Mouse (Mus musculus) telencephalon, adult 2 months (tissue): Measurements from ENCODE around the gene Wap.
"Not testable (repeated sequence)": the region's sequence is repeated elsewhere in the genome, so short reads cannot be mapped to it uniquely, and the experiment has no call there.

ENCODE experiments used
- DNase-seq: peaks from one replicate; pipeline ENCODE4 v3.0.0-alpha.2; 2011; ENCODE audit warnings: low read depth, low spot score

The Wap gene

DNA sequence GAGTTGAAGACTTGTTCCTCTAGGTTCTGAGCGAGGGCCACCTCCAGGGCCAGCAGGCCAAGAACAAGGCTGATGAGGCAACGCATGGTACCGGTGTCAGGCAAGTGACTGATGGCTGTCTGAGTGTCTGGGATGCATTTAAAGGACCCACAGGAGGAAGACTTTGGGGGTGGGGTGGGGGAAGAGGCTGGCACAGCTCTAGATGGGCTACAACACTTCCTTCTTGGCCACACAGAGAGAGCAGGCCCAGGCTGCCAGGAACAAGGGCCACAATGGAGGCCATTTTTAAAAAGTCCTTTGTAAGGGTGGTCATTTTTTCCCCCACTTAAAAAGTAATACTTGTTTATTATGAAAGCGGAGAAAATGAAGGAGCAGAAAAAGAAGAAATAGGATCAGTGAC, at the start of gene Wap:
Gene Wap, minus strand, starts transcription at position 101 of the 400 bp plus-strand sequence.
- DNase-seq: no peak

DNA sequence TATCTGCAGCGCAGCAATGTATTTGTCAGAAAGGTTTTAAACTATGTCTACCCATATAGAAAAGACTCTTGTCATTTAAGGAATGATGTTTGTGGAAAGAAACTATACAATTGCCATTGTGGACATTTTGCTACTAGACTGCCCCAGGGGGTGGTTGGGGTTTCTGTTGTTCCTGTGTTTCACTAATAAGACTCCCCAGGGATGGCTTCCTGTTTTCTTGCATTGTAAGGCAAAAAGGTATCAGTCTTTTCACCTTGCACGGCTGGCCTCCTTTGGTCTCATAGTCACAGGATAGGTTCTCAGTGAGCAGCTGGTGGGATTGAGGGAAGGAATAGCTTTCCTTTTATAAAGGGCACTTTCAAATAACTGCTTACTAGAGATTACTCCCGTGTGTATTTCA, 46.3 kb upstream of the Wap start:
- no peak for DNase-seq

DNA sequence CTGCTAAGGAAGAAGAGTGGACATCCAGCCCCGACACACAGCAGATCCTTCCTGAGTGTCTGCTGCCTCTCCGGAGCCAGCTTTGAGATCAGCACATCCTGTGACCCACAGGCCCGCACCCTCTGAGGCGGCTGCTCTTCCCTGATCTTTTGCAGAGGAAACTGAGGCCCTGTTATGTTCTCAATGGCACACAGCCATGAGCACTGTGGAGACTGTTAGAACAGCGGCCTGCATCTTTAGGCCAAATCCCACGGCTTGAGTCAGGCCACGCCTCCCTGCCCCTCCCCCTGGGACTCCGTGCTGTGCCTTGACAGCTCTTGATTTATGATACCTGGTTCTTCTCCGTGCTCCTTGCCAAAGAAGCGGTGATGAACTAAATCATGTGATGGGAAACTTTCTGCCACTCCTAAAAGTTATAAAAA, 42.0 kb upstream of the Wap start:
- DNase-seq: no peak

DNA sequence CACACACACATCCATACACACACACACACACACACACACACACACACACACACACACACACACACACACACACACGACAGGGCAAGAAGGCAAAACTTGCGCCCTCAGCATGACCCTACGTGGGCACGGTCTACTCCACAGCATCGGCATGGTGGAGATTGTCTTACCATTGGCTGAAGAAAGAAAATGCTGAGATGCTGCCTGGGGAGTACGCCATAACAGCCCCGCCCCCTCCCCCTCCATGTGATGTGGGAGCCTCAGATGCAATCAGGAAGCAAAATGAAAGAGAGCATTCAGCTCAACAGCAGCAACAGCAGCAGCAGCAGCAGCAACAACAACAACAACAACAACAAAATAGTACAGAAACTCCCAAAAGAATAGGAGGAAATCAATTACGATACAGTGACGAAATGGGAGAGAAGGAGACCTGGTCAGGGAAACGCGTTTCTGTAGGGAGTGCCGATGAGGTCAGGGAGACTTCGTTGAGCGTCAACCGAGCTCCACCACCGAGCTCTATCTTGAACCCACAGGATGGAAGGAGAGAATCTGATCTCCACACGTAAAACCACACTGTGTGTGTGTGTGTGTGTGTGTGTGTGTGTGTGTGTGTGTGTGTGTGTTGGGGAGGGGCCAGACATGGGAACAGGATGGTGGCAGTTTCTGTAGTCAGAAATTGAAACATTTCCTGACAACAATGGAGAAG, 41.4 kb upstream of the Wap start:
- DNase-seq: no peak

DNA sequence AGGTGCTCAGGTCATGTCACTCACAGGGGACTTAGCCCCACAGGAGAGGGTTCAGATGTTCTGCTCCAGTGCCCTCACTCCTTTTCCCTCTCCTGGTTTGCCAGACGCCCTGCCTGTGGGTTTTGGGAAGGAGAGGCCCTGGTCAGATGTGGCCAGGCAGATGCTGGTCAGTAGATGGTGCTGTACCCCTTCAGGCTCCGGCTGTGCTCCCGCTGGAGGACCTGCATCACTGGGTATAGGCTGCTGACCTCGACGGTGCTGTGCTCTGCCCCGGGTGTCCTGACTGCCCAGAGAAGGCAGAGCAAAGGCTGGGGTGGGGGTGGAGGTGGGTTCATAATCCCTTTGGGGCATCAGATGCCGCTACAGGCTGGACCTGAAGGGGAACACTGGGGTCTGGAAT, 39.1 kb upstream of the Wap start:
- no peak for DNase-seq

DNA sequence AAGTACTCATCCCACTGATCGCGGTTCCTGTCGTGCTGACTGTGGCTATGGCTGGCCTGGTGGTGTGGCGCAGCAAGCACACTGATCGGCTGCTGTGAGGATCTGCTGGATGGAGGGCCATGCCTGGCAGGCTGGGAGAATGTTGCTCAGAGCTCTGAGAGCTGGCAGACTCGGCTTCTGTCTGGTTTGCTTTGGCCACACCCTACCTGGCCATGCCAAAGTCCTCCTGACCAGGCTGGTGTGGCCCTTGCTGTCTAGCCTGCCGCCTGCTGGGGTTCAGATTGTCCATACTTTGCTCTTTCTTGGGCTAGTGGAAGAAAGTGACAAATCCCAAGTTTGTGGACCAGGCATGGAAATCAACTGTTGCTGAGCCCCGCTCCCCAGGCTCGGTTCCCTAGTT, 38.2 kb upstream of the Wap start:
- DNase-seq: no peak

DNA sequence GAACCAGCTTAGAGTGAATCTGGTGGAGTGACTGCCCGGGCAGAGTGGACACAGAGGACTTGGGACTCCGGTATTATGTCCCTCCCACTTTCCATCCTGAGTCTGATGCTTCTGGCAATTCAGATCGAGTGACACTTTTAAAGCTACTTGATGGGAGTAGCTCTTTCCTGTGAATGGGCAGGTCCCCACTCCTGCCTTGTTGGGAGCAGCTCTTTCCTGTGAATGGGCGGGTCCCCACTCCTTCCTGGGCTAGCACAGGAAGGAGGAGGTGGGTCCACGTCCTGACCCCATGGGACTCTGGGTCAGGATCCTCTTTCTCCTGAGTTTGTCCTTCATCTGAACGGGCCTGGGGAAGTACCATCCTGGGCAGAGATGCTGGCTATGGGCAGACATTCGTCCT, 37.0 kb upstream of the Wap start:
- no peak for DNase-seq

DNA sequence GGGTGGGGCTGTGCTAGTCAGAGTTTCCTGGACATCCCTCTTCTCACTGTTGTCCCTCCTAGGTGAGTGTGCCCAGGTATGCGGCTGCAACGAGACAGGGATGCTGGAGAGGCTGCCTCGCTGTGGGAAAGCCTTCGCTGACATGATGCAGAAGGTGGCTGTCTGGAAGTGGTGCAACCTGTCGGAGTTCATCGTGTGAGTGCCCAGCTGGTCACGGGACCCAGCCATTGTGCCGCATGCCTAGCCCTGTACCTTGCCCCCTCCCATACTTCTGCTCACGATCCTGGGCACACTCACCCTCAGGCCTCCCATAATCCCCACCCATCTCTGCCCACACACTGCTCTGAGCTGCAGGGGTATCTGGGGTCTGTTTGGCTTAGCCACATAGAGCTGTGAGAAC, 36.3 kb upstream of the Wap start:
- no peak for DNase-seq

DNA sequence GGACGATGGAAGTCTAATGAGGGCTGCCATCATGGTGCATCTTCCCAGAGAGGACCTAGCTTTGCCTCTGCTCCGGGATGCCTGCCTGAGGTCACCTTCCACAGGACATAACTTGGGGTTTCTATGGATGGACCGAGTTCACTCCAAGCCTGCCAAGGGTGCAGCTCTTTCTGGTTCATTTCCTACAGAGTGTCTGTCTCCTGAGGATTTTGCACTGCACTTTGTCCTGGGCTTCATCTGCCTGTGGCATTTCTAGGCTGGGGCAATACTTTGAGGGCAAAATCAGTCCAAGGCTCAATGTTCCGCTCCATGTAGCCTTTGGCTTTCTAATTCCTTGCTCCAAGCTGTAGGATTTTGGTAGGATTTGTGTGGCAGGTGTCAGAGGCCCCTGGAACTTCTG, 32.4 kb upstream of the Wap start:
- no peak for DNase-seq

DNA sequence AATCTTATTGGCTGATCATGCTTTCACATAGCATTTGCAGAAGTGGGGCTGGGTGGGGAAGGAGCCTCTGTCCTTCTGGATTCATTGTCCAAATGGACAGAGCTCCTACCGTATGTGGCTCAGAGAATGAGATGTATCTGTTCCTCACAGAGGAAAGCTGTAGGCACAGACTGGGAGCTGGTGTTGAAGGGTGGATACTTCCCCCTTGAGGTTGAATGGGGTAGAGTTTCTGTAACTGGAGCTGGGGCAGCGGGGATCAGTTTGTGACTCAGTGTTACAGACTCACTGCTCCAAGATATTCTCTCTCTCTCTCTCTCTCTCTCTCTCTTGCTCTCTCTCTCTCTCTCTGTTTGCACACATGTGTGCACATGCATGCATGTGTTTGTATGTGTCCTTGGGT, 31.6 kb upstream of the Wap start:
- DNase-seq: no peak

DNA sequence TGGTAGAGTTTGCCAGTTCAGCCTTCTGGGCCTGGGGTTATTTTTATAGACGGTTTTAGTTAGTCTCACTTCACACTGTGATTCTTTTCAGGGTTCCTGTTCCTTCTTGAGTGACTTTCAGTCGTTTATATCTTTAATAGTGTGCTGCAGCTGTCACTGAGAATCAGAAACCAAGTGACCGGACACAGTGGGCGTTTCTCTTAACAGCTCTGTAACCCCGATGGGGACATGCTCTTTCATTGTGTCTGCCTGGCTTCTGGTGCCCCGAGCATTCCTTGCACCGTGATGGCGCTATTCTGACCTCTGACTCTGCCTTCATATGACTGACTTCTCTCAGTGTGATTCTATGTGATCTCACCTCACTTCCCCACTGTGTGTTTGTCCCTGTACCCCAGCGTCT, 30.6 kb upstream of the Wap start:
- no peak for DNase-seq

DNA sequence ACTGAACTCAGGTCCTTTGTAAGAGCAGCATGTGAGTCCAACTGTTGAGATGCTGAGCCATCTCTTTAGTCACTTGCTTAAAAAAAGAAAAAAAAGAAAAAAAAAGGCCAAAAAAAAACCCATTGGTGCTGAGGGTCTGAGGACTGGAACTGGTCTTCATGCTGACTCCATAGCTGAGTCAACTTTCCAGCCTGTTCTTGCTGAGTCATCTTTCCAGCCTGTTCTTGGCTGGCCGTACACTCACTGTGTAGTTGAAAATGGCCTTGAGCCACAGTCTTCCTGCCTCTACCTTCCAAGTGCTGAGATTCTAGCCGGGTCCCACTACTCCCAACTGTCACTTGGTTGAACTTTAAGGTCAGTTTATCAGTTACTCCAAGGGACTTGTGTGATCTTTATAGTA, 28.2 kb upstream of the Wap start:
- no peak for DNase-seq

DNA sequence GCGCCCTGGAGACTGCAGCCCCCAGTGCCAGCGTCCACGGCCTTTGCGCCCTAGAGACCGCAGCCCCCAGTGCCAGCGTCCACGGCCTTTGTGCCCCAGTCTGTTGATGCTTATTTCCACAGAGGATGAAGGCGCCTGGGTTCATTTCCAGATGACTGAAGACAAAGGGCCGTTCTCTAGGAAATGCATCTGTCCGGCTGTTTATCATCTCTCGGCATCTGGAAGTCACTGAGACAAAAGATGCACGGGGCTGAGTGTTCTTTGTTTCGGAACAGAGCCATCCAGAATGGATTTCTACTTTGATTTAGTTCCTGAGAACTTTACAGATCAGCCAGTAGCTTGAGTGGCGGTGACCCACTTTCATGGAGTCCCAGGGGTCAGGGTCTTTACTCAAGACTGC, 22.8 kb upstream of the Wap start:
- DNase-seq: no peak

DNA sequence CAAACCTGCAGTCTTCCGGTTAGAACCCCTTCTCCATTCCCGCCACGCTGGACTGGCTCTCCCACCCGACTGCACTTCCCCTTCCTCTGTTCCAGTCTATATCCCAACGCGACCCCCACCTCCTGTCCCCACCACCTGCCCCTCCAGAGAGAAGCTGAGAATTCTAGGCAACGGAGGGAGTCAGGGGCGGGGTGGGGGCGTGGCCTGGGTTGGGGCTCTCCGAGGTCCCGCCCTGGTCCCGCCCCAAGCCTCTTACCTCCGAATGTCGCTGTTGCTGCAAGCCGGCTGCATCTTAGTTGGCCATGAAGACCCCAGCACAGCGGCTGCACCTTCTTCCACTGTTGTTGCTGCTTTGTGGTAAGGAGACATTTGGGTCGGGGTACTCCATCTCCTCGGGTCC, 19.8 kb upstream of the Wap start, which contains the start of gene Ramp3:
Gene Ramp3, plus strand, starts transcription at position 251 of the 400 bp plus-strand sequence.
- no peak for DNase-seq

DNA sequence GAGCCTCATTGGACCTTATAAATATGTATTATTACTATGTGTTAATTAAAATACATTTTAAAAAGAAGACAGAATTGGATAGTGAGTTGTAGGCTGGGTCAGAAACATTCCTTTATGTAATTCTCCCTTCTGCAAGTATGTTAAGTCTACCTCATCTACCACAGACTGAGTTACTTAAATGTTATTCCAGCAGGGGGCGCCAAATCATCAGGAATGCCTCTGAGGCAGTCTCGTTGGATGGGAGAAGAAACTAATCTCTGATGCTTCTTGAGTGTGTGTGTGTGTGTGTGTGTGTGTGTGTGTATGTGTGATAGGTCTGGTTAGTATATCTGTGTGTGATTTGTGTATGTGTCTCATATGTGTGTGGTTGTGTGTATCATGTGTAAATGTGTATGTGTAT, 16.5 kb upstream of the Wap start:
- peak; percentile 85 for DNase-seq

DNA sequence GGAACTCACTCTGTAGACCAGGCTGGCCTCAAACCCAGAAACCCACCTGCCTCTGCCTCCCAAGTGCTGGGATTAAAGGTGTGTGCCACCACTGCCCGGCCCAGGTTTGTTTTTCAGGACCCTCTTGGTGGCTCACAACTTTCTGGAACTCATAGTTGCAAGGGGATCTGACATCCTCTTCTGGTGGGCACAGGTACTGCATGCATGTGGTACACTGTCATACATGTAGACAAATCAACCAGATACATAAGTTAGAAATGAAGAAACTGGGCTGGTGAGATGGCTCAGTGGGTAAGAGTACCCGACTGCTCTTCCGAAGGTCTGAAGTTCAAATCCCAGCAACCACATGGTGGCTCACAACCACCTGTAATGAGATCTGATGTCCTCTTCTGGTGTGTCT, 14.5 kb upstream of the Wap start:
- DNase-seq: not testable (repeated sequence)

DNA sequence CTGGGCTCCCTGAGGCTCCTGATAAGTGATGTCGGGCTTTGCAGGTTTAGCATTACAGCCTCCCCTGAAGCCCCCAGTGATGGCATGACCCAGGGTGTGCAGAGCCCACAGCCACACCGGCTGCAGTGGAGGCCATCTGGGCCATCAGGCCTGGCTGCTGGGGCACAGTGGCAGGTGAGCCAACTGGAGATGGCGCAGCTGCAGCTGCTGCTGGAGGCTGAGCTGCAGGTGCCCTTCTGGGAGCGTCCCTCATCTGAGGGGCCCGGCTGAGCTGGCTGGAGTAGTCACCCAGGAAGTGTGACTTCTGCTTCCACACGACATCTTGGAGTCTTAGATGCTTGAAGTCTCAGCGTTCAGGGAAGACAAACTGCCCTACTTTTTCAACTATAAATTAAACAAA, 12.1 kb upstream of the Wap start:
- no peak for DNase-seq

DNA sequence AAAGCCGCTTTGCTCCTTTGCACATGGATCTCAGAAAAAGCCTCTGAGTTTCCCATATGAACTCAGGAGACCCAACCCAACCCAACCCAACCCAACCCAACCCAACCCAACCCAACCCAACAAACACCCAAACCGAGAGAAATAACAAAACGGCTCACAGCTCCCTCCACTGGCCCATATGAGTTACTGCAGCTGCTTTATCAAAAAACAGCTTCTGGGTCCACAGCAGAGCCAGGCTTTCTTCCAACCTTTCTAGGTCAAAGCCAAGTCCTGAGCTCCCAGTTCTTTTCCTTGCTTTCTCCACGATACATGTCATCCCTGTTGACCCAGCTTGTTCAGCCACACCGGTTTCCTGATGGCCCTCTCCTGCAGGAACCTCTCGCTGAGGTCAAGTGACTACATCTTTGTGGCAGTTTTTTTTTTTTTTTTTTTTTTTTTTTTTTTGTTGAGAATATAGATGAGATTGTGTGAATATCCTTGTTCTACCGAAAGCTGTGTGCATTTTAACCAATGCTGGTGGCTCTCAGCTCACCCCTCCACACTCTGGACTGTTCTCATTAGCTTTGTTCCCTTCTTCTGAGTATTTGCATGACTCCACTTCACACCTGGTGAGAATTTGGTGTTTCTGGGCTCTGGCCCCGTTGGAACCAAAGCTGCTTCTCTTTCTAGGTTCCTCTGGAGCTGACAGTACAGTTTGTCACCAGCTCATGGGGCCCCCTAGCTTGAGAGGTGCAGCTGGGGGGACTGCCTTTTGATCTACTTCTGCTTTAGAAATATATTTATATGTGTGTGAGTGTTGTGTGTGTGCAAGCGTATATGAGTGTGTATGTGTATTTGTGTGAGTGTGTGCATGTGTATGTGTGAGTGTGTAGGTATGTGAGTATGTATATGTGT, 9.6 kb upstream of the Wap start:
- no peak for DNase-seq

DNA sequence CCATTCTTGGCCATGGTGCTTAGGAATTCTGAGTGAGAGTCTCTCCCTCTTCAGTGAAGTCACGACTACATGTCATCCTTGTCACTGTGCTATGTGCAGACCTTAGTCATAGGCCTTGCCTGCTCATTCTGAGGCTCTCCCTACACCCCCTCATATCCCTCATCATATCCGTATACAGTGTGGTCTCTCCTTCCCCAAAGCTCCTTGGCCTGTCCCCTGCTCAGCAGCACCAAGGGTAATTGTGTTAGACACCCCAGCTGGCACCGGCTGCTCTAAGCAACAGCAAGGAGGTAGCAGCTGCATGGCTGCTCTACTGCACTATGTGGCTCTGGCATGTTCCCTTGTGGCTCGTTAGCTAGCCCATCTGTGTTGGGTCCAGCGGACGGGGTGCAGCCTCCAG, 6.1 kb upstream of the Wap start:
- no peak for DNase-seq

DNA sequence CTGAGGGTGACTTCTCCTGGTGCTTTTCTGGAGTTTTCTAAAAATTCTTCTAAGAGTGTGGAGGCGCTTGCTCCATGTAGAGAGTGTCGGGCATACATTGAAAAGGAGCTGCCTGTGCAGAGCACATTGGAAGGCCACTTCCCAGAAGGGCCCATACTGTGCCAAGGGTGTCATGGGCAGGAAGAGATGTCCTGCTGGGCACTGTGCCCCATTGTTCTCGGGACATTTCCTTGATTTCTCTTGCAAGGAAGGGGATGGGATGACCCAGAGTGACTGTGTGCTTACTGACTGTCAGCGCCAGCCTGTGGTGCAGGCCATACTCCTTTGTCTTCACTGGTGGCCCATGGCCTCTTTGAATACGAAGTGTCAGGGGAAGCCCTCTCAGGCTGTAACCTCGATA, 635 bp upstream of the Wap start:
- no peak for DNase-seq

DNA sequence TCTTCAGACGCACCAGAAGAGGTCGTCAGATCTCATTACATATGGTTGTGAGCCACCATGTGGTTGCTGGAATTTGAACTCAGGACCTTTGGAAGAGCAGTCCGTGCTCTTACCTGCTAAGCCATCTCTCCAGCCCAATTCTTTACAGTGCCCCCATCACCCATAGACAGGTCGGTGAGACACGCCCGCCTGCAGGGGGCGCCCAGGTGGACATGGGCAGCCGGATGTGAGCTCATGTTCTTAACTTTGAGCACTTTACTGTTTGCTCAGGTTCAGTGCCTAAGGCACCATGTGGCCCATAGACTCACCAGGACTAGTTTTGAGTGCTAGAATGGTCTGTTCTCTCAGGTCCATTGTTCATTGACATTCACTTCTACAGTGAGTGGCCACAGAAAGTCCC, 2.3 kb downstream of the Wap start:
- DNase-seq: no peak

DNA sequence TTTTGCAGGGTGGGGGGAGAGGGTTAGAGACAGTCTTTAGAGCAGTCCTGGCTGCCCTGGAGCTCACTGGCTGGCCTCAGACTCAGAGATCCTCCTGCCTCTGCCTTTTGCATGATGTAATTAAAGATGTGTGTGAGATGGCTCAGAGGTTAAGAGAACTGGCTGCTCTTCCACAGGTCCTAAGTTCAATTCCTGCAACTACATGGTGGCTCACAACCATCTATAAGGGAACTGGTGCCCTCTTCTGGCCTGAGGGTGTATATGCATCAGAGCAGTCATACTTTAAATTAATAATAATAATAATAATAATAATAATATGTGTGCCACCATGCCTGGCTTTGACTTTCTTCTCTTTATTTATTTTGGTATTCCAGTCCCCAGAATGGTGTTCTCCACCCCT, 8.8 kb downstream of the Wap start:
- no peak for DNase-seq

DNA sequence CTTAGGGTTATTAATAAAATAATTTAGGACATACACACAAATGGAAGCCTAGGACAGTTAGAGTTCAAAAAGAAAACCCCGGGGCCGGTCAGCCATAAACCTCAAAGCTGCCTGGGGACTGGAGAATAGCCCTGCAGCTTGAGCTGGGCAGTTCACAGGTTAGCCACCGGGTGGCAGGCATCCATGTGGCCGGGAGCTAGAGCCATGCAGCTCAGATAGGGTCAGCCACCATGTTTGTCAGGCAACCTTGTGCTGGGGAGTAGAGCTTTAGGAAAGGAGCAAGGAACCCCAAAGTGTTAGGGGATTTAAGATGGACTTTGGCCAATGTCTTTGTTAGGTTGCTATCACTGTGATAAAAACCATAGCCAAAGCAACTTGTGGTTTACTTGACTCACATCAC, 9.9 kb downstream of the Wap start:
- no peak for DNase-seq
